Mouse (Mus musculus): ENCODE measurements around the gene Raf1. TPM values are rescaled to one million over a fixed set of nuclear protein-coding genes. Genes with fewer than 3 reads are reported as not detected.

The Raf1 gene
- total and polyA plus RNA-seq, 2 experiments from 2014 or later = 90.5 to 204 TPM

DNA sequence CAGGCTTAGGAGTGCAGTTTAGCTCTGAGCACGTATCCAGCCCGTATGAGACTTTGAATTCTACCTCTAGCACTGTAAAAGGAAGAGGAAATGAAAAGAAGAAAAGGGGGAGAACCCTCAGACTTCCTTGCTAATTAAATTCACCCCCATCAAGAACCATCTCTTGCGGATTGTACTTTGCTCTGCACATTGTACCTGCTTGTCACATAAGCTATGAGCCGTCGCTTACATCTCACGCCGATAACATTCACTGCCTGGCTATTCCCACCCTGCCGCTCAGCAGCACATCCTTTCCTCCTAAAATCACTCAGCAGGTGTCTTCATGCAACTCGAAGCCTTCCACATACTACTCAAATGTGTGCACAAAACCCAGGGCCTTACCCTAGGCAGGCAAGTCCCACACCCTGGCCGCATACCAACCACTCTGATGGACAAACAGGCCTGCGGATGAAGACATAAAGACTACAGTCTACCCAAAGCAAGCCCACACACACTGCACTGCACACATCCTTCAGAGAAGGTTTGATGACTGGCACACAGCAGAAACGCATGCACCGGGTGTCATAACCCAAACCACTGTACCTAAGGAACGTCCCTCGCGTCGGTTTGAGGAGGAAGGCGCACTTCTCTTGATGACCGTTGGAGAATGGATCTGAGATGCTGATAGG, 84.6 kb downstream of the Raf1 start:
- Histone ChIP-seq H3K4me3 (ENCODE audit: low read length) (no peak overlapping the region), H3K36me3 (ENCODE audit: insufficient read depth, low read length) (no peaks in the 10 kb centered on the region), H3K4me2 (ENCODE audit: low read depth, low read length) (no peak overlapping the region), H3K9ac (replicated peaks; ENCODE audit: low read length) (no peak overlapping the region), H3K4me1 (ENCODE audit: insufficient read depth, low read length) (no peaks in the 10 kb centered on the region), H3K27ac (no peak overlapping the region), H3K27me3 (ENCODE audit: insufficient read depth, low read length) (no peaks in the 10 kb centered on the region), H3K9me3 (ENCODE audit: low read length) (no peaks in the 10 kb centered on the region)
- WGBS = 88% methylated on average over 19 of the region's 19 CpGs
- no peak for ATAC-seq
- no peak for TF ChIP-seq CTCF (IDR thresholded peaks at IDR 0.05; ENCODE audit: low read depth)
- no peak for DNase-seq (ENCODE audit: low spot score)

DNA sequence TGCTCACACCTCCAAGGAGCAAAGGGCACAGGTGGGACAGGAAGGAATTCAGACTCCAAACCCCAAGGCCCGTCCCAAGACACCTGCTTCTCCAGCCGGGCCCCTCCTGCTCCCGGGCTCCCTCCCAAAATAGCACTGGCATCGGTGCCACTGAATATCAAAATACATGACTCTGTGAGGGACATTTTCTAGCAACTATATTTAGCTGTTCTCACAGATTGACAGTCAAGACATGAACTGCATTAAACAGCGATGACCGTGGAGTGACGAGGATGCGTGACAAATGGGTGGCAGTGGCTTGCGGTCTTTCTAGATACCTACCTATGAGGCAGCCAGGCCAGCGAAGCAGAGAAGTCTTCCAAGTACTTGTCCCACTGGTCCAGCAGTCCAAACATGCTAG, 90.1 kb downstream of the Raf1 start:
- no peaks in the 10 kb centered on the region for H3K36me3 ChIP-seq (ENCODE audit: insufficient read depth, low read length)
- no peak overlapping the region for H3K9ac ChIP-seq (replicated peaks; ENCODE audit: low read length)
- H3K9me3 ChIP-seq (ENCODE audit: low read length) = no peaks in the 10 kb centered on the region
- DNase-seq (ENCODE audit: low spot score) (no peak), ATAC-seq (no peak)
- H3K4me3 ChIP-seq (ENCODE audit: low read length) = no peak overlapping the region
- 82% methylated on average over 10 of the region's 10 CpGs for WGBS
- TF ChIP-seq CTCF (IDR thresholded peaks at IDR 0.05; ENCODE audit: low read depth) = no peak
- no peak overlapping the region for H3K4me2 ChIP-seq (ENCODE audit: low read depth, low read length)
- H3K27me3 ChIP-seq (ENCODE audit: insufficient read depth, low read length) = no peaks in the 10 kb centered on the region
- H3K27ac ChIP-seq = no peak overlapping the region
- no peaks in the 10 kb centered on the region for H3K4me1 ChIP-seq (ENCODE audit: insufficient read depth, low read length)

DNA sequence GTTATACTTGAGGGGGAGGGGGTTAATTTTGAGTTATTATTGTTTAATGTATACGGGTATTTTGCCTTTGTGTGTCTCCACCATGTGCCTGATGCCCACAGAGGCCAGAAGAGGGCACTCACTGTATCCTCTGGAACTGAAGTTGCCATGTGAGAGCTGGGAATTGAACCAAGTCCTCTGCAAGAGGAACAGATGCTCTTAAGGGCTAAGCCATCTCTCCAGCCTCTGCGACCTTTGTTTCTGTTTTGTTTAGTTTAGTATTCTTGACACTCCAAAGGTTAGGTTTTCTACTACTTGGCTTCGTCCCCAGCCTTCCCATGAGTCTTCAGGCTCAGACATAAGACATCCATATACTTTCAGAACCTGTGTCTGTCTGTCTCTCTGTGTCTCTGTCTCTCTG, 92.3 kb downstream of the Raf1 start:
- DNase-seq (ENCODE audit: low spot score) (no peak), ATAC-seq (no peak)
- 77% methylated on average over 3 of the region's 3 CpGs for WGBS
- Histone ChIP-seq H3K9ac (replicated peaks; ENCODE audit: low read length) (no peak overlapping the region), H3K27ac (no peak overlapping the region), H3K9me3 (ENCODE audit: low read length) (no peaks in the 10 kb centered on the region), H3K27me3 (ENCODE audit: insufficient read depth, low read length) (no peaks in the 10 kb centered on the region), H3K4me3 (ENCODE audit: low read length) (no peak overlapping the region), H3K4me2 (ENCODE audit: low read depth, low read length) (no peak overlapping the region), H3K36me3 (ENCODE audit: insufficient read depth, low read length) (0 out of 2 replicates have a peak, but pooled peaks cover 6% of the 10 kb centered on the region), H3K4me1 (ENCODE audit: insufficient read depth, low read length) (no peaks in the 10 kb centered on the region)
- TF ChIP-seq CTCF (IDR thresholded peaks at IDR 0.05; ENCODE audit: low read depth) = no peak

DNA sequence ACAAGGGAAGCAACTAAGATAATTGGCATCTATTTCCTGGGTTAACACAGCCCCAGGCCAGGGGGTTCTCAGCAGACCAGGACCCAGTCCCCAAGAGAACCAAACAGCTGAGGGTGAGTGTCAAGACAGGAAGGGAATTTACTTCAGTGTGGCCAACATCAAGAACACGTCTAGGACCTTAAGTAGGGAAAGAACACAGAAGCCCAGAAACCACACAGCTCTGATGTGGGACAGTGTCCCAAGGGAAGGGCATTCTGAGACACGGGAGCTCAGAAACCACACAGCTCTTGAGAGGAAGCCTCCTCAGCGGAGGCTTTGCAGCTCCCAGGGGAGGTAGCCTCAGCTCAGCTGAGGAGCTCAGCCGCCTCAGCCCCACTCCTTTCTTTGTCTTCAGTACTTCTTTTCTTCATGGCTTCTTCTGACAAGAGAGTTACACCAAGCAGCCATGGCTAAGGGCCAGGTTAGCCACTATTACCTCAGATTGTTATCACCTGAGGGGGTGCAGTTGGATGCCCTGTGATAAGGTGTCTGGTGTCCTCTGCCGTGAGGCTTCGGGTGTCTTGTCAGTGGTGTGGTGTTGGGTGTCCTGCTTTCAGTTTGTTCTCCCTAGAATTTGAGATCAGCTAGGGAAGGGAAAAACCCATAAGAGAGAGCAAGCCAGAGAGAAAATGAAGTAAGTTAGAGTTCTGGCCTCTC, 92.9 kb downstream of the Raf1 start:
- Histone ChIP-seq H3K27ac (no peak overlapping the region), H3K27me3 (ENCODE audit: insufficient read depth, low read length) (no peaks in the 10 kb centered on the region), H3K36me3 (ENCODE audit: insufficient read depth, low read length) (peaks cover 11% of the 10 kb centered on the region; the same call in 1 of the 2 replicates), H3K4me3 (ENCODE audit: low read length) (no peak overlapping the region), H3K9me3 (ENCODE audit: low read length) (no peaks in the 10 kb centered on the region), H3K4me1 (ENCODE audit: insufficient read depth, low read length) (no peaks in the 10 kb centered on the region), H3K9ac (replicated peaks; ENCODE audit: low read length) (no peak overlapping the region), H3K4me2 (ENCODE audit: low read depth, low read length) (no peak overlapping the region)
- 86% methylated on average over 6 of the region's 6 CpGs for WGBS
- ATAC-seq (no peak), DNase-seq (ENCODE audit: low spot score) (no peak)
- no peak for TF ChIP-seq CTCF (IDR thresholded peaks at IDR 0.05; ENCODE audit: low read depth)

DNA sequence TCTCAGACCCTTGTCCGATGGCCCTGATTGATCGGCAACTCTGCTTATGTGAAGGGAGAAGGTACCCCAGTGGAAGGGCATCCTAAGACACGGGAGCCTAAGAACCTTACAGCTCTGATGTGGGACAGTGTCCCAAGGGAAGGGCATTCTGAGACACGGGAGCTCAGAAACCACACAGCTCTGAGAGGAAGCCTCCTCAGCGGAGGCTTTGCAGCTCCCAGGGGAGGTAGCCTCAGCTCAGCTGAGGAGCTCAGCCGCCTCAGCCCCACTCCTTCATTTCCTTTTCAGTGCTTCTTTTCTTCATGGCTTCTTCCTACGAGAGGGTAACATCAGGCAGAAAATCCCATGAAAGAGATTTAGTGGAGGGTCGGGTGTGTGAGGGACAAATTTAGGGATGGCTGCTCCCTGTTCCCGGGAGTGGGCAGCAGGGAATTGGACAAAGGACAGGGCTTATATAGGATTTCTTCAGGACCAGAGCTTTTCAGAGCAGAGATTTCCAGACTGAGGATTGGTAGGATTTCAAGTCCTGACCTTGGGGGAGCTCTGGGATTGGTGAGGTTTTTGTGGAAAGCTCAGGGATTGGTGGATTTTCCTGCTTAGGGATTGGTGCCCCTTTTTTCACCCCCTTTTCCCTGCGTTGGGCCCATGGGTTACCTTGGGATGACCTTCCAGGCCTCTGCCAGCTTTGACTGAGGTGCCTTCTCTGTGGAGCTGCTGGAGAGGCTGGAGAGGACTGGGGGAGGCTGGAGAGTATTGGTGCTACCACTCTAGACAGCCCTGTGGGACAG, 93.9 kb downstream of the Raf1 start:
- no peak for DNase-seq (ENCODE audit: low spot score)
- no peak for TF ChIP-seq CTCF (IDR thresholded peaks at IDR 0.05; ENCODE audit: low read depth)
- 81% methylated on average over 10 of the region's 10 CpGs for WGBS
- Histone ChIP-seq H3K9me3 (ENCODE audit: low read length) (no peaks in the 10 kb centered on the region), H3K9ac (replicated peaks; ENCODE audit: low read length) (no peak overlapping the region), H3K27me3 (ENCODE audit: insufficient read depth, low read length) (no peaks in the 10 kb centered on the region), H3K4me3 (ENCODE audit: low read length) (no peak overlapping the region), H3K27ac (no peak overlapping the region), H3K4me2 (ENCODE audit: low read depth, low read length) (no peak overlapping the region), H3K4me1 (ENCODE audit: insufficient read depth, low read length) (no peaks in the 10 kb centered on the region), H3K36me3 (ENCODE audit: insufficient read depth, low read length) (peaks cover 20% of the 10 kb centered on the region; the same call in 1 of the 2 replicates)
- no peak for ATAC-seq

DNA sequence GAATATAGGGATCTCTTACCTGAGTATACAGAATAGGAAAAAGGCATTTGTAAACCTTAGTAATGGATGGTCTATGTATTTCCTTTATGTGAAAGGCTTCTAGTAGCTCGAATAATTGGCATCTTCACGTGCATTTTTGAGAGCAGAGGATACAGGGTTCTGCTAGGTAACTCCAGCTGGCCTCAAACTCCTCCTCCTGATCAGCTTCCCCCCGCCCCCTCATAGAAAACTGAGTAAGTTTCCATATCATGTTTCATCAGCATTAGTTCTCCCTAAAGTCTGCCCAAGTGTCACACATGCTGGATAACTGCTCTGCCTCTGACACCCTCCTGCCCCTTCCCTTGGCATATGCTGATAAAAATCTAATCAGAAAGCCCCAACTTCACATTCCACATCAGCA, 95.6 kb downstream of the Raf1 start:
- Histone ChIP-seq H3K4me1 (ENCODE audit: insufficient read depth, low read length) (no peaks in the 10 kb centered on the region), H3K36me3 (ENCODE audit: insufficient read depth, low read length) (peaks cover 35% of the 10 kb centered on the region), H3K4me2 (ENCODE audit: low read depth, low read length) (no peak overlapping the region), H3K4me3 (ENCODE audit: low read length) (no peak overlapping the region), H3K27me3 (ENCODE audit: insufficient read depth, low read length) (no peaks in the 10 kb centered on the region), H3K27ac (no peak overlapping the region), H3K9ac (replicated peaks; ENCODE audit: low read length) (no peak overlapping the region), H3K9me3 (ENCODE audit: low read length) (no peaks in the 10 kb centered on the region)
- ATAC-seq (no peak), DNase-seq (ENCODE audit: low spot score) (no peak)
- 88% methylated on average over 3 of the region's 3 CpGs for WGBS
- no peak for TF ChIP-seq CTCF (IDR thresholded peaks at IDR 0.05; ENCODE audit: low read depth)

Data from hindbrain, postnatal 0 days (tissue).